Mouse (Mus musculus) hindbrain, embryonic 15.5 days (tissue): ENCODE measurements around the gene Cog6. TPM values are rescaled to one million over a fixed set of nuclear protein-coding genes. Genes with fewer than 3 reads are reported as not detected.

Experiments used
- ATAC-seq: fragments of 200-750 bp; cut with Nextera tagmentation; 2 replicates; pipeline ENCODE4 v1.8.0; 2017; ENCODE audit warnings: low read depth, moderate number of reproducible peaks, moderate TSS enrichment; ENCODE audit not compliant: low FRiP score
- H3K27ac ChIP-seq: fragments of 300-500 bp; sonication (generic); replicated peaks from 2 replicates; pipeline ENCODE4 v1.5.1; 2015; ENCODE audit warnings: mild to moderate bottlenecking, inconsistent platforms
- H3K27me3 ChIP-seq: fragments of 300-500 bp; sonication (generic); 2 replicates; pipeline ENCODE4 v1.6.1; 2015; ENCODE audit warnings: control low read depth, inconsistent platforms
- H3K36me3 ChIP-seq: fragments of 300-500 bp; sonication (generic); 2 replicates; pipeline ENCODE4 v1.6.1; 2015; ENCODE audit warnings: control low read depth, inconsistent platforms
- H3K4me1 ChIP-seq: fragments of 300-500 bp; sonication (generic); replicated peaks from 2 replicates; pipeline ENCODE4 v1.6.1; 2015; ENCODE audit warnings: control low read depth, inconsistent platforms
- H3K4me2 ChIP-seq: fragments of 300-500 bp; sonication (generic); 2 replicates; pipeline ENCODE4 v1.6.1; 2015; ENCODE audit warnings: moderate library complexity, mild to moderate bottlenecking, inconsistent platforms
- H3K4me3 ChIP-seq: fragments of 300-500 bp; sonication (generic); 2 replicates; pipeline ENCODE4 v1.5.1; 2015; ENCODE audit warnings: mild to moderate bottlenecking, inconsistent platforms
- H3K9ac ChIP-seq: fragments of 300-500 bp; sonication (generic); 2 replicates; pipeline ENCODE4 v1.6.1; 2015; ENCODE audit warnings: inconsistent platforms
- H3K9me3 ChIP-seq: fragments of 300-500 bp; sonication (generic); 2 replicates; pipeline ENCODE4 v1.6.1; 2016; ENCODE audit warnings: control low read depth, inconsistent platforms
- WGBS: fragments of 180-500 bp; shearing (Covaris S2); methylation state at CpG from one replicate; pipeline ENCODE4 v1.1.7; 2015; 5-methylcytosine and 5-hydroxymethylcytosine counted together
- polyA plus RNA-seq: library from polyadenylated mRNA; unstranded; fragments of >200 nt; fragmentation: Nextera tagmentation; extraction: Ambion mirVana; gene quantifications from 2 replicates; pipeline ENCODE4 v1.2.1, GENCODE M21; 2015

Gene Cog6
- 47.1 and 47.6 TPM in 2 replicates for polyA plus RNA-seq

DNA sequence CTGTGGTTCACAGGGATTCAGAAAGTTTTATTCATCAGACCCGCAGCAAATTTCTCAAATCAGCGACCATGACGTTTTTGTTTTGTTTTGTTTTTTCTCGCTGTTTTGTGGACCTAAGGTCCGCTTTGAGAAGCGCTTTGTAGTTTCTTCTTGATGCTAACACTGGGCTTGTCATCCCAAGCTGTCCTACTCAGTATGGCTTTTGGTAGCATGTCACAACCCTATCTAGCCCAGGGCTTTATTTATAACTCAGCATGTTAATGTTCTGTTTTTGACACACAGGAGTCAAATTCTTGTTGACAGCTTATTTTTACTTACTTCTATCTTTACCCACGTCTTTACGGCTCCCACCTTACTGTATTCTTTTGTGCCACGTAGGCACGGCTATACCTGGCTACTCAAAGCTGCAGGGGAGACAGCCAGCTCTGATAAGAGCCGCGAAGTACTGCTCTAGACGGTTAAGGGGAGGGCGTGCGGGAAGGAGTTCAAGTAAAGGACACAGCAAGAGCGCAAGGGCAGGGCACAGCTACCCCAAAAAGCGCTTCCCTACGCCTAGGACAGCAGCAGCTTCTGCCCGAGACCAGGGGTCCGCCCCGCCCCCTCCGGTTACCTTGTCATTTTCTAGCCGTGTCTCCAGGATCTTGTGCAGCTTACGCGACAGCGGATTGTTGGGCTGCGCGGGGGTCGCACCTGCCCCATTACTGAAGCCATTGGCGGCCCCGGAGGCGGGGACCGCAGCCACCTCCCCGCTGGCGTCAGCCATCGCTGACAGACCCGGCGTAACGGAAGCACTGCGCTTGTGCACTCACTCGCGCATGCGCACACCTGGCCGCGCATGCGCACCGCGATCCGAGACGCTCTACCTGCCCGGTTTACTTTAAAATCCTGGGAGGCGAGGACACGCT, at the start of gene Cog6:
TSS of gene Cog6 (minus strand) at position 802 of the 905 bp plus-strand sequence.
- H3K4me3 ChIP-seq, result peak within 1 kb of the TSS; percentile 82
- 5% methylated on average over 53 of the region's 53 CpGs for WGBS
- H3K4me1 ChIP-seq, result peaks cover 11% of the 10 kb centered on the region
- H3K36me3 ChIP-seq, result peaks cover 15% of the 10 kb centered on the region
- H3K9me3 ChIP-seq, result no peaks in the 10 kb centered on the region
- H3K9ac ChIP-seq, result peak within 1 kb of the TSS; percentile 86
- ATAC-seq, result peak; percentile 94
- no peaks in the 10 kb centered on the region for H3K27me3 ChIP-seq
- peak within 1 kb of the TSS; percentile 83 for H3K27ac ChIP-seq
- H3K4me2 ChIP-seq, result peak within 1 kb of the TSS; percentile 55

DNA sequence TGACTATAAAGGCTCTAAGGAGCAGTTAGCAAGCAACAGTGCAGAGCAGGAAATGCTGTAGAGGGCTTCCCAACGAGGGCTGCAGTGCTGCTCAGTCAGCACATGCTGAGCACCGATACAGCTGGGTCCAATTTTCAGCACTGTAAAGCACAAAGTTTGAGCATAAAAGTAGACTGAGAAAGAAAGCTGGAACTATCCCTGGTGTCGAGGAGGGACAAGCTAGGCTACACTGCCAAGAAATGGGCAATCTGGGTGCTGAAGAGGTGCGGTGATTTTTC, 49.0 kb upstream of the Cog6 start:
- Histone ChIP-seq H3K36me3 (no peaks in the 10 kb centered on the region), H3K27me3 (no peaks in the 10 kb centered on the region), H3K4me3 (no peak overlapping the region), H3K4me2 (no peak overlapping the region), H3K9me3 (no peaks in the 10 kb centered on the region), H3K4me1 (peaks cover 19% of the 10 kb centered on the region), H3K27ac (no peak overlapping the region), H3K9ac (no peak overlapping the region)
- WGBS, result 66% methylated on average over 4 of the region's 4 CpGs
- ATAC-seq, result no peak

DNA sequence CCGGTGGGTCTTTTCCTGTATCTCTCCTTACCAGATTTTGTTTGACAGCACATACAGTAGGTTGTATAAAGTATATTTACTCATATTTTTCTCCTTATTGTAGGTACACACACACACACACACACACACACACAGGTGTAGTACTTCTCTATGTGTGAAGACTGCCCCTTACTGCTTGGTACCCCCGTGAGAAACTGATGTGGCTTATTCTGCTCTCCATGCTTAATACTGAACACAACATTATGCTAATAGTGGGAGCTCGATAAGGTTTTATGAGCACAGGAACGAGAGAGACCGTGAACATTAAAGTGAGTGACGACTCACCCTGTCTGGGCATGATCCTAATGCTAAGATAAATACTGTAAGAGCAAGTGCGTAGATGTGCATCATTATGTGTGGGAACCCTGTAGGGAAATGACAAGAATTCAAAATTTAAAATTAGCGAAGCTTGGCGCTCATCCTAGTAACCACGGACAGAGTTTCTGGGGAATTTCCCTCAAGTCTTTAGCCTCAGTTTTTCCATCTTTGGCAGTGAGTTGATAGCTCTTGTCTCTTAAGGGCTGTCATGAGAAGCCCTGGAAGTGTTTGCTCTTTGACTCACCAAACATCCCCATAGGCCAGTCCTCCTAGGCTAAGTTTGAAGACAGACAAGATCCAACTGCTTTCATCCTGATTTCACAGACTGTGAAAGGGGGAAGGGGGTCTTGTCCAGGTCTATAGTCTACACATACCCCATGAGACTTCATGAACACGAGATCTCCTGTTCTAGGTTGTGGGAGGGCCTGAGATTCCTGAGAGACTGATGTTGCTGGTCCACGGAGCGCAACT, 48.4 kb upstream of the Cog6 start:
- H3K27me3 ChIP-seq, result no peaks in the 10 kb centered on the region
- H3K36me3 ChIP-seq, result no peaks in the 10 kb centered on the region
- WGBS, result 65% methylated on average over 13 of the region's 13 CpGs
- H3K9me3 ChIP-seq, result no peaks in the 10 kb centered on the region
- H3K4me1 ChIP-seq, result peaks cover 19% of the 10 kb centered on the region
- no peak overlapping the region for H3K4me3 ChIP-seq
- no peak for ATAC-seq
- H3K9ac ChIP-seq, result no peak overlapping the region
- H3K27ac ChIP-seq, result no peak overlapping the region
- H3K4me2 ChIP-seq, result no peak overlapping the region

DNA sequence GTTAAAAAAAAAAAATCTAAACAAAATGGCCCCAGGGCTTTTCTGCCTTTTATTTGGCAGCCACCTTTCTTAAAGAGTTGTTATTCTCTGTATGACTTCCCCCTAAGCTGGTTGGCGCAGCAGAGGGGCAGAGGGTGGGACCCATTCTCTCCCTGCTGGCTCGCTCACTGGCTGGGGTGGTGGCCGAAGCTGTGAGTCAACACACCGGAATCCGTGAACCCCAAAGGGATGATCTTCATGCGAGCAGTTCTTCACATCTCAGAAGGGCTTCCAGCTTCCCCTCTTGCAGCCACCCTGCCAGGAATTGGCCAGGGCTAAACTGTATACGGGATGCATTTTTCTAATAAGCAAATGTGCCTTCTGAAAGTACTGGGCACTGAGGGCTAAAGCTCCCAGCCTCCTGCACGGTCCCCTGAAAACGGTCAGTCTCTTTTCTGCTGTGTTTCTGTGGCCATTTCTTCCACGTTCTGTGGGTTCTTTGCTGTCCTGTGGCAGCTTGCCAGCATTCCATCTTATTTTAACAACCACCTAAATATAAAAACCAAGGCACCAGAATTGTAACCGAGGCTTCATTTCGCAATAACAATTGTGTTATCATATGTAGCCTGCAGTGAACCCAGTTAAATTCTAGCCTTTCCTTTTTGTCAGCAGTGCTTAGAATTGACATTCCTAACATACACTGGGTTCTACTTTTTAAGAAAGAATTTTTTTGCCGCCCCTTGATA, 46.5 kb upstream of the Cog6 start:
- H3K9ac ChIP-seq, result no peak overlapping the region
- H3K4me1 ChIP-seq, result peaks cover 22% of the 10 kb centered on the region
- H3K9me3 ChIP-seq, result no peaks in the 10 kb centered on the region
- WGBS, result 62% methylated on average over 13 of the region's 13 CpGs
- H3K27ac ChIP-seq, result no peak overlapping the region
- no peaks in the 10 kb centered on the region for H3K27me3 ChIP-seq
- no peak overlapping the region for H3K4me2 ChIP-seq
- H3K36me3 ChIP-seq, result no peaks in the 10 kb centered on the region
- no peak overlapping the region for H3K4me3 ChIP-seq
- no peak for ATAC-seq

DNA sequence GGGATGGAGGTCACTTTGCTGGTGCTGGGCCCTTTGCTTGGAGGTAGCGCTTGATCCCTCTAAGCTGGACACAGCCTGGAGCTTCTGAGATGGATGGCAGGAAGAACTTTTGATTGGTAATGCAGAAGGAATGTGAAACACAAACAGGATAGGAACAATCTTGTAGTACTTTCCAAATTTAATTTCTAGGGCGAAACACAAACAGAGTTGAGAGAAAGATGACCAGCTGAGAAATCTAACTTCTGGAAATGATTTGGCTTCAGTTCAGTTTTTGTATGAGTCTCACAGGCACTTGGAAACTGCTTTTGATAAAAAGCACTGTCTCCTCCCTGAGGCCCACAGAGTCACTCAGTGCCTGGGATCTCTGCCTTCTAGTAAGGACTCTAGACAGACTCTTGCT, 42.9 kb upstream of the Cog6 start:
- Histone ChIP-seq H3K27me3 (no peaks in the 10 kb centered on the region), H3K9me3 (no peaks in the 10 kb centered on the region), H3K4me1 (peaks cover 15% of the 10 kb centered on the region), H3K36me3 (no peaks in the 10 kb centered on the region), H3K4me2 (no peak overlapping the region), H3K9ac (no peak overlapping the region), H3K4me3 (no peak overlapping the region), H3K27ac (no peak overlapping the region)
- 89% methylated on average over 2 of the region's 2 CpGs for WGBS
- no peak for ATAC-seq

DNA sequence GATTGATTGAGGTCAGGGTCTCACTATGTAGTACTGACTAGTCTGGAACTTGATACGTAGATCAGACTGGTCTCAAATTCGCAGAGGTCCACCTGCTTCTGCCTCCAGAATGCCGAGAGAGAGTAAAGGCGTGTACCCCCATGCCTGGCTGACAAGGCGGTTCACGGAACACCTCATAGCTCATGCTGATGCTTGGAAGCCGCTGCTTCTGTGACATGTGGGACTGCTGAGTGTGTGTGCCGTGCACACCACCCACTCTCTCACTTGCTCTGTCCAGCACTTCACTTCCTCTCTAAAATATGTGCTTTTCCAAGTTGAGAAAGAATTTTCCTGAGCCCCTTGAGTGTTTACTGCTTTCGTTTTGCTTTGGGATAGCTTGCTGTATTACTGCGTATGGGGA, 39.4 kb upstream of the Cog6 start:
- Histone ChIP-seq H3K9me3 (no peaks in the 10 kb centered on the region), H3K9ac (no peak overlapping the region), H3K27ac (no peak overlapping the region), H3K4me1 (peaks cover 10% of the 10 kb centered on the region), H3K4me3 (no peak overlapping the region), H3K4me2 (no peak overlapping the region), H3K27me3 (no peaks in the 10 kb centered on the region), H3K36me3 (no peaks in the 10 kb centered on the region)
- 84% methylated on average over 10 of the region's 10 CpGs for WGBS
- ATAC-seq, result no peak

DNA sequence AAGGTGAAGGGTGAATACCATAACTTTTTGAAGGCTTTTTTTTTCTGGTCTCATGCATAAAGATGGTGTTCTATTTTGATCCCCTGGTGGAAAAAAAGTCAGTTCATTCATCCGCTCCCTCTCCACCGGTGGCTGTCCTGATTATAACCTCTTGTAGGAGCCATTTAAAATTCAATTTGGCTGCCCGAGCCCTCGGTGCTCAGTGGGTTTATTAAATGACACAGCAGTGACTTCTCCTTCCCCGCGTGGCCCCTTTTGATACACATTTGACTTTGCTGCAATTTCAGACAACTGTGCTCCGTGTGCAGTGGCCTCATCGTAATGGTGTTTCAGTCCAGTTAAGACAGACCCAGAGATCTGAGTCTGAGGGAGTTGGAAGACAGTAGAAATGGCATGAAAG, 35.3 kb upstream of the Cog6 start:
- H3K9me3 ChIP-seq, result no peaks in the 10 kb centered on the region
- peaks cover 7% of the 10 kb centered on the region for H3K4me1 ChIP-seq
- no peaks in the 10 kb centered on the region for H3K36me3 ChIP-seq
- ATAC-seq, result no peak
- no peak overlapping the region for H3K4me3 ChIP-seq
- 14% methylated on average over 8 of the region's 8 CpGs for whole genome bisulfite sequencing
- no peak overlapping the region for H3K9ac ChIP-seq
- 0 out of 2 replicates have a peak overlapping the region, but pooled peaks have one; percentile 23 for H3K4me2 ChIP-seq
- H3K27ac ChIP-seq, result no peak overlapping the region
- H3K27me3 ChIP-seq, result no peaks in the 10 kb centered on the region

DNA sequence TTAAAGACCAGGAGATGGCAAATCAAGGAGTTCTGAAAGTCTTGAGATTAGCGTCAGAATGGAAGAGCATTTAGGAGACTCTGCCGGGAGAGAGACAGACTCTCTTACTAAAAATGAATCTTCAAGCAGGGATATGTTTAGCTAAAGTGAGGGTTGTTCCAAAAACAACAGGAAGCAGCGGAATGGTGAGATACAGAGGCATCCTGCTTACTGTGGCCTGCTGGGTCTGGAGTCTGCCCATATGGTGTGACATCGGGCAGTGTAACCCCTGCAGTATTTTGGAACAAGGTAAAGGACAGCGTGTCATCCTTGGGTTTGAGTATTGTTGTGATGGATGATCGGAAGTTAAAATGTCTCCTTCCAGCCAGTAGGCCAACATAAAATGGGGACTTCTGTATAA, 29.3 kb upstream of the Cog6 start:
- H3K4me3 ChIP-seq, result no peak overlapping the region
- no peak overlapping the region for H3K27ac ChIP-seq
- no peaks in the 10 kb centered on the region for H3K36me3 ChIP-seq
- no peak for ATAC-seq
- no peaks in the 10 kb centered on the region for H3K27me3 ChIP-seq
- H3K4me1 ChIP-seq, result peaks cover 24% of the 10 kb centered on the region
- WGBS, result 68% methylated on average over 6 of the region's 6 CpGs
- H3K9me3 ChIP-seq, result no peaks in the 10 kb centered on the region
- peak overlapping the region; percentile 24 for H3K4me2 ChIP-seq
- no peak overlapping the region for H3K9ac ChIP-seq

DNA sequence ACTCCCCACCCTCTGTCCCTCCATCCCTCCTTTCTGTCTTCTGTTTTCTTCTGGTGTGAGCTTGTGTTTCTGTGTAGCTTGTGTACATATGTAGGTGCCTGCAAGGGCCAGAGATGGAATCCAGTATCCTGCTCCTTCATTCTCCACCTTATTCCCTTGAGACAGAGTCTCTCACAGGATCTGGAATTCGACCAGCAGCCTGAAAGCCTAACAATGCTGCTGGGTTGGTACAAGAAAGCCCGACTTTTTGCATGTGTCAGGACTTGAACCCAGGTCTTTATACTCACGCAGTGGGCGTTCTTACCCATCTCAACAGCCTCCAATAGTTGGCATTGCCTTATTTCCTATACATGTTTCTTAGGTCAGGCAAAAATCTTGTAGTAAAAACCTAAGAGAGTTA, 28.7 kb upstream of the Cog6 start:
- Histone ChIP-seq H3K9ac (no peak overlapping the region), H3K4me1 (peaks cover 30% of the 10 kb centered on the region), H3K4me3 (no peak overlapping the region), H3K4me2 (peak overlapping the region; percentile 24), H3K36me3 (no peaks in the 10 kb centered on the region), H3K27ac (no peak overlapping the region), H3K27me3 (no peaks in the 10 kb centered on the region), H3K9me3 (no peaks in the 10 kb centered on the region)
- no peak for ATAC-seq
- 82% methylated on average over 4 of the region's 4 CpGs for WGBS

DNA sequence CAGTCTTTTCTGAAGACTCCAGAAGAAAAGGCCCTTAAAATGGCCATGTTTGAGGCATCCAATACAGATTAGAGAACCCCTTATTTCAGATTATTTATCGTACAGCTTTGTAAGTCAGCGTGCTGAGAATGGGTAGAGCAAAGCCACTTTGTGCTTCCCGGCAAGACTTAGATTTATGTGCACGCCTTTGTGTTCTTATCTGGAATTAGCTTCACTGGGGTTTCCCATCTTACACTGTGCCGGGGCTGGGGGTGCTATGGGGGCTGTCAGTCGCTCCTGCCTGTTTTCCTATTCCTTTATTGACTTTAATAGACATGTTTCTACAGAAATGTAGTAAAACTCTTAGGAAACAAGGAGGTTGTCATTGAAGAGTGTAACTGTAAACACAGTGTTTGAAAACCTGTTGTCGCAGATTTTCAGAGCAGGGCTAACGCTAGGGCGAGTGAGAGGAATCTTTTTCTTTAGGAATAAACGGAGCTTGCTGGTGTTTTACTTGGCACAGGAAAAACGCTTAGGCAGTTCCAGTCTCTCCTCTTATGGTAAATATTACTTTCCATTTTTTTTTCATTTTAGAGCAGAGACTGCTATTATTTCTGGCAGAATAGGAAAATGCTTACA, 27.8 kb upstream of the Cog6 start:
- Histone ChIP-seq H3K4me1 (peaks cover 32% of the 10 kb centered on the region), H3K36me3 (no peaks in the 10 kb centered on the region), H3K9me3 (no peaks in the 10 kb centered on the region), H3K27ac (0 out of 2 replicates have a peak overlapping the region, but pooled peaks have one; percentile 45), H3K9ac (peak overlapping the region; percentile 25; the same call in 1 of the 2 replicates), H3K4me2 (peak overlapping the region; percentile 92), H3K27me3 (no peaks in the 10 kb centered on the region), H3K4me3 (peak overlapping the region; percentile 75)
- WGBS, result 41% methylated on average over 11 of the region's 11 CpGs
- no peak for ATAC-seq

DNA sequence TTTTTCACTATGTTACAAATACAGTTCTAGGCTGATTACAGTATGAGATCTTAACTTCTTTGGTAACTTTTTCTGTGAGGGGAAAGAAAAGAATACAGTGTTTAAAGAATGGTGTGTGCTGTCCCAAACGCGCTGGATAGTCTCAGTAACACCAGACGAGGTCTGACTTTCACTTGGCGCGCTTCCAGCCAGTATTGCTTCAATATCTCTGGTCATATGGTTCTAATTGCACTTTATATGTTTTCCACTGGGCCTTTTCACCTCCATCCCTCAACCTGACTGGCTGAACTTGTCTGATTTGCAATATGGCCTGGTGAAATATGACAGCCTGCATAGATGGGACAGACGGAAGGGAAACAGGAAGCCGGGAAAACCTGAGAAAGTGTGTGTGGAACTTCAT, 27.2 kb upstream of the Cog6 start:
- ATAC-seq, result no peak
- Histone ChIP-seq H3K9me3 (no peaks in the 10 kb centered on the region), H3K36me3 (no peaks in the 10 kb centered on the region), H3K4me1 (peaks cover 32% of the 10 kb centered on the region), H3K4me3 (peak overlapping the region; percentile 75), H3K9ac (peak overlapping the region; percentile 25; the same call in 1 of the 2 replicates), H3K27me3 (no peaks in the 10 kb centered on the region), H3K27ac (0 out of 2 replicates have a peak overlapping the region, but pooled peaks have one; percentile 45), H3K4me2 (peak overlapping the region; percentile 92)
- WGBS, result 62% methylated on average over 7 of the region's 7 CpGs
